Mouse (Mus musculus) heart, embryonic 11.5 days (tissue): ENCODE results near the gene Ctsd. TPM values are rescaled to one million over a fixed set of nuclear protein-coding genes. Genes with fewer than 3 reads are reported as not detected.

Experiments
- ATAC-seq: fragments of 200-750 bp; cut with Nextera tagmentation; replicated peaks from 2 replicates; pipeline ENCODE4 v1.8.0; 2017; ENCODE audit warnings: moderate library complexity; ENCODE audit not compliant: insufficient number of reproducible peaks, low FRiP score, low TSS enrichment
- H3K27ac ChIP-seq: fragments of 300-500 bp; sonication (generic); 2 replicates; pipeline ENCODE4 v1.5.1; 2014; ENCODE audit warnings: mild to moderate bottlenecking, low read depth, low read length
- H3K27me3 ChIP-seq: fragments of 300-500 bp; sonication (generic); 2 replicates; pipeline ENCODE4 v1.6.1; 2014; ENCODE audit warnings: mild to moderate bottlenecking, low read length, mixed read lengths; ENCODE audit not compliant: control insufficient read depth, insufficient read depth
- H3K36me3 ChIP-seq: fragments of 300-500 bp; sonication (generic); 2 replicates; pipeline ENCODE4 v1.6.1; 2014; ENCODE audit warnings: mild to moderate bottlenecking, low read length, moderate library complexity, mixed read lengths; ENCODE audit not compliant: control insufficient read depth, insufficient read depth
- H3K4me1 ChIP-seq: fragments of 300-500 bp; sonication (generic); 2 replicates; pipeline ENCODE4 v1.6.1; 2014; ENCODE audit warnings: low read length; ENCODE audit not compliant: control insufficient read depth, insufficient read depth
- H3K4me2 ChIP-seq: fragments of 300-500 bp; sonication (generic); 2 replicates; pipeline ENCODE4 v1.6.1; 2014; ENCODE audit warnings: mild to moderate bottlenecking, moderate library complexity
- H3K4me3 ChIP-seq: fragments of 300-500 bp; sonication (generic); 2 replicates; pipeline ENCODE4 v1.5.1; 2014; ENCODE audit warnings: low read depth, low read length
- H3K9ac ChIP-seq: fragments of 300-500 bp; sonication (generic); 2 replicates; pipeline ENCODE4 v1.6.1; 2014; ENCODE audit warnings: mild to moderate bottlenecking, low read depth, low read length, moderate library complexity
- H3K9me3 ChIP-seq: fragments of 300-500 bp; sonication (generic); replicated peaks from 2 replicates; pipeline ENCODE4 v1.6.1; 2016; ENCODE audit warnings: low read length; ENCODE audit not compliant: control insufficient read depth
- WGBS: fragments of 180-500 bp; shearing (Covaris S2); extraction: QIAGEN DNeasy Blood & Tissue Kit; methylation state at CpG from one replicate; pipeline ENCODE4 v1.1.7; 2014; ENCODE audit not compliant: insufficient replicate concordance; 5-methylcytosine and 5-hydroxymethylcytosine counted together
- polyA plus RNA-seq: library from polyadenylated mRNA; unstranded; fragments of >200 nt; fragmentation: Nextera tagmentation; extraction: Ambion mirVana; gene quantifications from 2 replicates; pipeline ENCODE4 v1.2.1, GENCODE M21; 2014

Ctsd gene
- polyA plus RNA-seq, 1 experiment from 2014 or later, result 378 TPM

GRCm38 (mm10) chr7:142330271-142330724 is 57.5 kb downstream of the Ctsd start:
- Histone ChIP-seq H3K9ac (peak overlapping the region; percentile 23; the same call in 1 of the 2 replicates), H3K4me1 (peaks cover 58% of the 10 kb centered on the region), H3K27ac (peak overlapping the region; percentile 97), H3K4me2 (no peak overlapping the region), H3K4me3 (no peak overlapping the region), H3K27me3 (no peaks in the 10 kb centered on the region), H3K9me3 (no peaks in the 10 kb centered on the region), H3K36me3 (no peaks in the 10 kb centered on the region)
- ATAC-seq, result peak; percentile 85
- WGBS, result 13% methylated on average over 9 of the region's 9 CpGs

GRCm38 (mm10) chr7:142328507-142328906 is 59.3 kb downstream of the Ctsd start:
- Histone ChIP-seq H3K4me2 (no peak overlapping the region), H3K4me3 (no peak overlapping the region), H3K4me1 (peaks cover 56% of the 10 kb centered on the region), H3K27me3 (no peaks in the 10 kb centered on the region), H3K36me3 (no peaks in the 10 kb centered on the region), H3K9ac (no peak overlapping the region), H3K27ac (peak overlapping the region; percentile 97), H3K9me3 (no peaks in the 10 kb centered on the region)
- no peak for ATAC-seq
- WGBS, result 56% methylated on average over 3 of the region's 3 CpGs

- no peak overlapping the region for H3K4me2 ChIP-seq
- no peaks in the 10 kb centered on the region for H3K9me3 ChIP-seq
- H3K36me3 ChIP-seq, result no peaks in the 10 kb centered on the region
- no peak overlapping the region for H3K4me3 ChIP-seq
- H3K27me3 ChIP-seq, result no peaks in the 10 kb centered on the region
- WGBS, result 14% methylated on average over 9 of the region's 9 CpGs
- no peak for ATAC-seq
- peak overlapping the region; percentile 82 for H3K27ac ChIP-seq
- H3K4me1 ChIP-seq, result peaks cover 52% of the 10 kb centered on the region
- H3K9ac ChIP-seq, result no peak overlapping the region
Measured at GRCm38 (mm10) chr7:142326714-142327445, 61.0 kb downstream of the Ctsd start.

Other genes with a start within 250 kb of the Ctsd start
- not detected in 2 replicates for gene Gm45337, start 243.4 kb downstream of the Ctsd start, polyA plus RNA-seq
- not detected in 2 replicates for gene Gm29735, start 230.9 kb downstream of the Ctsd start, polyA plus RNA-seq
- not detected in 2 replicates for gene Gm4553, start 222.3 kb downstream of the Ctsd start, polyA plus RNA-seq
- not detected in 2 replicates for gene Krtap5-2, start 212.0 kb downstream of the Ctsd start, polyA plus RNA-seq
- not detected in 2 replicates for gene Gm10153, start 197.6 kb downstream of the Ctsd start, polyA plus RNA-seq
- not detected in 2 replicates for gene Krtap5-3, start 186.7 kb downstream of the Ctsd start, polyA plus RNA-seq
- not detected in 2 replicates for gene Gm7579, start 176.2 kb downstream of the Ctsd start, polyA plus RNA-seq
- not detected in 2 replicates for gene Krtap5-5, start 158.1 kb downstream of the Ctsd start, polyA plus RNA-seq
- gene Gm40460, start 147.0 kb downstream of the Ctsd start, polyA plus RNA-seq, result not detected in 2 replicates
- gene Gm2431, start 129.7 kb downstream of the Ctsd start, polyA plus RNA-seq, result not detected in 2 replicates
- gene Gm4559, start 113.7 kb downstream of the Ctsd start, polyA plus RNA-seq, result not detected in 2 replicates
- not detected in 2 replicates for gene Krtap5-1, start 90.9 kb downstream of the Ctsd start, polyA plus RNA-seq
- 0.26 TPM in 1 of 2 replicates, not detected in the other for gene Krtap5-4, start 84.5 kb downstream of the Ctsd start, polyA plus RNA-seq
- gene Ifitm10, start 14.3 kb downstream of the Ctsd start, polyA plus RNA-seq, result 7.6 and 8.3 TPM in 2 replicates
- 1.9 TPM in 1 of 2 replicates, not detected in the other for gene Gm49369, start 5.4 kb downstream of the Ctsd start, polyA plus RNA-seq
- gene Syt8, start 46.8 kb upstream of the Ctsd start, polyA plus RNA-seq, result 0.26 and 0.31 TPM in 2 replicates
- 46.1 and 51.6 TPM in 2 replicates for gene Tnni2, start 53.8 kb upstream of the Ctsd start, polyA plus RNA-seq
- gene Lsp1, start 72.8 kb upstream of the Ctsd start, polyA plus RNA-seq, result 31.4 and 32.1 TPM in 2 replicates
- 16.0 and 16.3 TPM in 2 replicates for gene Tnnt3, start 110.8 kb upstream of the Ctsd start, polyA plus RNA-seq
- gene Mrpl23, start 144.6 kb upstream of the Ctsd start, polyA plus RNA-seq, result 15.4 and 19.3 TPM in 2 replicates